Mouse (Mus musculus) retina, postnatal 1 day (tissue): ENCODE measurements around the gene Gprc6a.

Experiments
- DNase-seq: peaks from one replicate; pipeline ENCODE4 v3.0.0-alpha.2; 2012

The Gprc6a gene

DNA sequence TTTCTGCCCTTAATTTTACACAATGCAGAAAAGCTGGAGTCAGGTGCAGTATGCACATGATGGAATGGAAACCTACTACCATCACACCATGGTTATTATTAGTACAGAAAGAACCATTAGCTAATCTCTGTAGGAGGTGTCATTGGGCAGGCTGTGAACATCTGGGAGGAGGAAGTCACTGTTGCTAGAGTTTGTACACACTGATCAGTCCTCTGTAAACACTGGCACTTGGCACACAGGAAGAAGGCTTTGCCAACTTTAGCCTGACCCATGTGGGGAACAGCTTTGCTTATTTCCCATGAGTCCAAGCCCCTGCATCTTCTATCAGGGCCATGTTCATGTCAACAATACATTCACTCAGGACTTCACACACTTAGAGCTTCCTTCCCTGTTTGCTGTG lies 46.3 kb downstream of the Gprc6a start:
- DNase-seq = no peak

DNA sequence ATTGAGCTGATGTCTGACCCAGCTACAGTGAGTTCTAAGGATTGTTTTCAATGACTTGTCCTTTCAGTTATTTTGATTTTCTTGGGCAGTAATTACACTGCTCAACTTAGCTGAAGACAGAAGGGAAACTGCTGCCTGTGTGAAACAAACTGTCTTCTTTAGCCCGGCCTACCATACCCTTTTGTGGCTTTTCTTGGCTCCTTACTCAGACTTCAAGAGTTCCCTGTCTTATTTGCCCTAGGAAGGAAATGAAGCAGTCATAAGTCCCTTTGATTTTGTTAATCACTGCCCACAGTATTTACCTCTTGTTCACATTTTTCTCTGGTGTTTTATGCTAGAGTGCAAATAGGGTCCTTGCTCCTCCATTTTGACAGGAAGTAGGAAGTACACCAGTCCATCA lies 46.9 kb downstream of the Gprc6a start:
- DNase-seq = no peak

DNA sequence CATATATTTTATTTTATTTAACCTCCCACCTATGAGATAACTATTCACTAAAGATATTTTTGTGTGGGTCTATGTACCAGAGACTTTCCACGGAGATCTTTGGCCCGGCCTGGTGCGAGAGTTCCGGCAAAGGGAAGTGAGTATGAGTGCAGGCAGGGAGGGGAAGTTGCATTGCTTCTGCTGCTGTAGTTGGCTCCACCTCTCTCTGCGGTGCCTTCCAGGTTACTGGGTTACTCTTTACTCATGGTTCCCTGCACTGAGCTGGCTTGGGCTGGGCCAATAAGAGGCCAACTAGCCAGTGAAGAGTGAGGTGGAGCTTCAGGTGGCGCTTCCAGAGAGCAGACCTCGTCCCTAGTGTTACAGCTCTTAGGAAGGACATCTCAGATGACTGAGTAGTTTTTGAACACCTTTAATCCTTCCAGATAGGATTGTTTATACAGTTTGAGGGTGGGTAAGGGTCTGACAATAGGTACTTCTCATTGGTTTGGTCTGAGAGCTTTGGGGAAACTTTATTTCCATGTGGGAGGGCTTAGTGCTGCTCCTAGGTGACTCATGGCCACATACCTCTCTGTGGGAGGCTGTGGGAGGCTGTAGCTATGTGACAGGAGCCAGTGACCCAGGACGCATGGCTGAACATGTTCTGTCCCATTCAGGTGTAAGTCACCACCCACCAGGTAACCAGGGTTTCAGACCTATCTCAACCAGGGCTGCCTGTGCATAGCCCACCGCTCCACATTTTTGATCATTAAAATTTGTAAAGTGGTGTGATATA lies 59.9 kb downstream of the Gprc6a start:
- DNase-seq = no peak
